Mouse (Mus musculus) ES-Bruce4 (cell line): Measurements from ENCODE around the gene Kcnk2. TPM values are rescaled to one million over a fixed set of nuclear protein-coding genes. Genes with fewer than 3 reads are reported as not detected.

ENCODE experiments used
- H3K27ac ChIP-seq: 2 replicates; pipeline ENCODE4 v1.5.1; 2012; ENCODE audit warnings: low read length, inconsistent platforms; ENCODE audit not compliant: insufficient read depth
- H3K27me3 ChIP-seq: 2 replicates; pipeline ENCODE4 v1.6.1; 2012; ENCODE audit warnings: mild to moderate bottlenecking, low read length, inconsistent platforms; ENCODE audit not compliant: control insufficient read depth, poor library complexity, insufficient read depth, severe bottlenecking
- H3K36me3 ChIP-seq: 2 replicates; pipeline ENCODE4 v1.6.1; 2012; ENCODE audit warnings: inconsistent platforms, mild to moderate bottlenecking, low read length, moderate library complexity; ENCODE audit not compliant: control insufficient read depth, poor library complexity, insufficient read depth, severe bottlenecking
- H3K4me1 ChIP-seq: one replicate; pipeline ENCODE4 v1.8.1; 2011; ENCODE audit warnings: low read length; ENCODE audit not compliant: control insufficient read depth, insufficient read depth
- H3K4me3 ChIP-seq: 2 replicates; pipeline ENCODE4 v1.5.1; 2011; ENCODE audit warnings: low read depth, mild to moderate bottlenecking, low read length
- H3K9ac ChIP-seq: 2 replicates; pipeline ENCODE4 v1.6.1; 2012; ENCODE audit warnings: low read depth, mild to moderate bottlenecking, inconsistent platforms; ENCODE audit not compliant: poor library complexity, severe bottlenecking
- H3K9me3 ChIP-seq: replicated peaks from 2 replicates; pipeline ENCODE4 v1.6.1; 2012; ENCODE audit warnings: mild to moderate bottlenecking, low read length, inconsistent platforms; ENCODE audit not compliant: control insufficient read depth, poor library complexity, insufficient read depth, severe bottlenecking
- CTCF ChIP-seq: IDR thresholded peaks from one replicate; pipeline ENCODE4 v1.8.1; 2011; ENCODE audit warnings: low read depth, low read length
- EP300 ChIP-seq: IDR thresholded peaks from 2 replicates; pipeline ENCODE4 v1.6.1; 2011; ENCODE audit warnings: low read depth, low read length; ENCODE audit not compliant: insufficient read depth
- POLR2A ChIP-seq: IDR thresholded peaks from one replicate; pipeline ENCODE4 v1.8.1; 2011; ENCODE audit warnings: low read length; ENCODE audit not compliant: insufficient read depth
- polyA plus RNA-seq: library from polyadenylated mRNA; stranded (reverse); fragments of >200 nt; gene quantifications from 2 replicates; pipeline ENCODE4 v1.2.4, GENCODE M21; 2011; ENCODE audit warnings: low read depth; ENCODE audit not compliant: missing spikeins, insufficient read depth, insufficient read length

Gene Kcnk2
- polyA plus RNA-seq, 1 experiment: not detected

- no peak overlapping the region for H3K27ac ChIP-seq
- no peaks in the 10 kb centered on the region for H3K4me1 ChIP-seq
- no peak overlapping the region for H3K9ac ChIP-seq
- no peak overlapping the region for H3K4me3 ChIP-seq
- no peaks in the 10 kb centered on the region for H3K9me3 ChIP-seq
- H3K36me3 ChIP-seq: no peaks in the 10 kb centered on the region
- no peaks in the 10 kb centered on the region for H3K27me3 ChIP-seq
- TF ChIP-seq EP300 (no peak), CTCF (no peak)
Measured at GRCm38 (mm10) chr1:189173479-189173878, 228.6 kb downstream of the Kcnk2 start.

- H3K27ac ChIP-seq: no peak overlapping the region
- H3K9ac ChIP-seq: no peak overlapping the region
- H3K36me3 ChIP-seq: no peaks in the 10 kb centered on the region
- no peak for TF ChIP-seq CTCF
- TF ChIP-seq POLR2A: no peak
- TF ChIP-seq EP300: no peak
- H3K4me1 ChIP-seq: no peaks in the 10 kb centered on the region
- no peaks in the 10 kb centered on the region for H3K9me3 ChIP-seq
- H3K4me3 ChIP-seq: no peak overlapping the region
- no peaks in the 10 kb centered on the region for H3K27me3 ChIP-seq
Measured at GRCm38 (mm10) chr1:189171138-189171537, 230.9 kb downstream of the Kcnk2 start.

DNA sequence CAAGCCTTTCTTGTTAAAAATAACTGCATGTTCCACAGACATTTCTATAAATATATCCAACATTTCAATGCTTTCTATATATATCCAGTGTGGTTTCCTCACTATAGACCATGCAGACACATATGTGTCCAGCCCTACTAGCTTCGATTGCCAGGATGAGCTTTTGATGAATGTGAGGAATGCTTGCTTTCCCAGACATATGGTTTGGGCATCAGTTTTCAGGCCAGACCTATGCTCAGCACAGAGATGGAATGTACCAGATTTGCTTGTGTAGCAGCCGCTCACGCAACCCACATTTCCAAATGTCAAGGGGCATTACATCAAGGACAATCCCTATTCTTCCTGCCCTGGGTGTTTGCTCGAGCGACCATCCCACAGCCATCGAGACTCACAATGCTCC lies 236.3 kb downstream of the Kcnk2 start:
- no peaks in the 10 kb centered on the region for H3K9me3 ChIP-seq
- no peak for TF ChIP-seq EP300
- no peak for TF ChIP-seq CTCF
- no peak for TF ChIP-seq POLR2A
- H3K4me1 ChIP-seq: no peaks in the 10 kb centered on the region
- no peaks in the 10 kb centered on the region for H3K27me3 ChIP-seq
- no peak overlapping the region for H3K27ac ChIP-seq
- no peak overlapping the region for H3K9ac ChIP-seq
- no peaks in the 10 kb centered on the region for H3K36me3 ChIP-seq
- no peak overlapping the region for H3K4me3 ChIP-seq

DNA sequence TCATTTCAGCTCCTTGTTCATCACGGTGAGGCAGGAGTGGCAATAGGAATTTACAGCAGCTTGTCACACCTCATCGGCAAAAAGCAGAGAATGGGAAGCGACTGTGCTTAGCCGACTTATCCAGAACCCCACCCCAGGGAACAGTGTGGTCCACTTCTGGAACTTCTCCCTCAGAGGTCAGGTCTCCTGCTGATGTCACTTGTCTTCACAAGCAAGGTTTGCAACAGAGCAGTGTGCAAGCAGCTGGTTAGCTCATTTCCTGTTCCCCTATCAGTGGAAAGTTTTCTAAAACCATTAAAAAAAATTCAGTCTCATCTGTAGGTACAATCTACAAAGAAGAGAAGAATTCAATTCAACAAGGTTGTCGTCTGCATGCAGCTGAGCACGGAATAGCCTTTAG lies 236.9 kb downstream of the Kcnk2 start:
- Histone ChIP-seq H3K36me3 (no peaks in the 10 kb centered on the region), H3K9me3 (no peaks in the 10 kb centered on the region), H3K4me1 (no peaks in the 10 kb centered on the region), H3K9ac (no peak overlapping the region), H3K4me3 (no peak overlapping the region), H3K27me3 (no peaks in the 10 kb centered on the region), H3K27ac (no peak overlapping the region)
- TF ChIP-seq EP300 (no peak), CTCF (no peak), POLR2A (no peak)

DNA sequence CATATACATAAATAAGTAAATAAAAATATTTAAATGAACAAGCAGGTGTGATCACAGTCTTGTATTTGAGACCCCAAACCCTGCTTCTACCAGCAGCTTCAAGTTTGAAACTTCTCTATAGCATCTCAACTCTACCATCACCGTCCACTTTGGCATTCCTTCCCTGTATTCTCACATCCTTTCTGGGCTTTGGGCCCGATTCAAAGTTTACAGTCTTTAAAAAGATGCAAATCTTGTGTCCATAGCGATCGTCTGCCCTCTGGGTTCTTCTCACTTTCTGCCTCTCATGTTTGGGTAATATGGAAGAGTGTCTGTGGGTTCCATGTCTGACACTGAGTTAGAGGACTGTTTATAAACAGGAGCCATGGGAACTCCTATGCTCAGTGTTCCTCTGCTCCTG lies 237.4 kb downstream of the Kcnk2 start:
- Histone ChIP-seq H3K4me1 (no peaks in the 10 kb centered on the region), H3K9ac (no peak overlapping the region), H3K27me3 (no peaks in the 10 kb centered on the region), H3K9me3 (no peaks in the 10 kb centered on the region), H3K36me3 (no peaks in the 10 kb centered on the region), H3K27ac (no peak overlapping the region), H3K4me3 (no peak overlapping the region)
- TF ChIP-seq POLR2A: no peak
- no peak for TF ChIP-seq EP300

GRCm38 (mm10) chr1:189164241-189164640 lies 237.8 kb downstream of the Kcnk2 start:
- Histone ChIP-seq H3K4me1 (no peaks in the 10 kb centered on the region), H3K27ac (no peak overlapping the region), H3K36me3 (no peaks in the 10 kb centered on the region), H3K9me3 (no peaks in the 10 kb centered on the region), H3K9ac (no peak overlapping the region), H3K4me3 (no peak overlapping the region), H3K27me3 (no peaks in the 10 kb centered on the region)
- no peak for TF ChIP-seq EP300
- no peak for TF ChIP-seq CTCF
